Mouse (Mus musculus) inflammation-experienced regulatory T-cells (primary cell): ENCODE measurements around the gene Tmem184c. TPM values are rescaled to one million over a fixed set of nuclear protein-coding genes. Genes with fewer than 3 reads are reported as not detected.

Experiments
- polyA plus RNA-seq, 2 experiments: library from polyadenylated mRNA; unstranded; fragments of 100-300 nt; shearing (Covaris generic); gene quantifications; one replicate each; pipeline ENCODE4 v1.2.1; 2017

Tmem184c gene
- 10 to 100 TPM; 26.7 to 30.8 TPM for polyA plus RNA-seq

DNA sequence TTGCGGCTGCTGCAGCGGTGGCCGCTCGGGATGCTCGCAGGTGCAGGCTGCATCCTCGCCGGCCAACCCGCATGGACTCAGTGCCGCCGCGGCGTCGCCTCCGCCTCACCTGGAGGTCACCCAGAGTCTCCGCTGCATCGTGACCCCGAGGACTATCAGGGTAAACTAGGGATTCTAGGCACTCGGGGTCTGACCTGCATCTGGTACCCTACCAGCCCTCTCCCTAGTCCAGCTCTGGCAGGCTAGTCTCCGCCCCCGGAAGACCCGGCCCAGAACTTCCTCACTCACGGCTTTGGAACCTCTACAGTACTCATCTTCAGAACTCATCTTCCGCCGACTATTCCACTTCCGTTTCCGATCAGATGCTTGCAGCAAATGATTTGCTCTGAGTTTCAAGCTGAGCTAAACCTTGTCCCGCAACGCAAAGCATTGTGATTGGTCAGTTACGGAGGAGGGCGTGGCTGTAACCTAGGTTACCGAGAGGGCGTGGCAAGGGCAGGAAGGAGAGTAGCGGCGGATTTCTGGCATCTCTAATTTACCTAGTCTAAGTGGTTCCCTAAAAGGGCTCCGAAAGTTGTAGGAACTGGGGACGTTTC lies at the start of gene Tmem184c:
Gene Tmem184c, minus strand, starts transcription at position 325 of the 596 bp plus-strand sequence.

DNA sequence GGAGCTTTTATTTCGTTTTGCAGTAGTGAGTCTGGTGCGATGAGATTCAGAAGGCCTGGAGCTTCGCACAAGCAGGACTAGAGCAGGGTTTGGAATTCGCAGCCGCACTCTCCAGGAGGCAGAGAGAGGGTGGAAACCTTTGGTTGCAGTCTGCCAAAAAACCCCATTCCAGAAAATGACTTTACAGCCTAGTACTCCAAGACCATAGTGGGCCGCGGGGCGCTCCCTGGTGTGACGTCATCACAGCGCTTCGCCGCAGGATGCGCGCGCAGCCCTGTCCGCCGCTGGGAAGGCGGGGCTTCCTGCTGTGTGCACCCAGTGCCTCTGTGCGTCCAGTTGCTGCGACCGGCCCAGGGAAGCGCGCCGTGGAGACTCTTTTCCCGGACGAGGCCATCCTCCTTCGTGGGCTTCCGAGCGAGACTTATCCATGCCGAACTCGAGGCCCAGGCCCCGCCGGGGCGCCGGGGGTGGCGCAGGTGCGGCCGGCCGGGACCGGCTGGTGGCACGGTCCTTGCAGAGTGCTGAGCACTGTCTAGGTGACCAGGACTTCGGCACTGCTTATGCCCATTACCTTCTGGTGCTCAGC lies 61.3 kb downstream of the Tmem184c start, which contains the start of gene Prmt9:
Gene Prmt9, plus strand, starts transcription at position 277 of the 586 bp plus-strand sequence.

Other genes with a start within 250 kb of the Tmem184c start
- gene Arhgap10, start 92.7 kb downstream of the Tmem184c start, polyA plus RNA-seq = 10 to 100 TPM; 12.8 to 15.1 TPM
- gene Prmt9, start 61.3 kb downstream of the Tmem184c start, polyA plus RNA-seq = 10 to 100 TPM; 28.0 to 35.7 TPM
- under 1 TPM; 0.13 to 0.84 TPM for gene Ednra, start 113.8 kb upstream of the Tmem184c start, polyA plus RNA-seq